10 mouse cellular contexts compared by ENCODE assay signal in the genomic region with DNA sequence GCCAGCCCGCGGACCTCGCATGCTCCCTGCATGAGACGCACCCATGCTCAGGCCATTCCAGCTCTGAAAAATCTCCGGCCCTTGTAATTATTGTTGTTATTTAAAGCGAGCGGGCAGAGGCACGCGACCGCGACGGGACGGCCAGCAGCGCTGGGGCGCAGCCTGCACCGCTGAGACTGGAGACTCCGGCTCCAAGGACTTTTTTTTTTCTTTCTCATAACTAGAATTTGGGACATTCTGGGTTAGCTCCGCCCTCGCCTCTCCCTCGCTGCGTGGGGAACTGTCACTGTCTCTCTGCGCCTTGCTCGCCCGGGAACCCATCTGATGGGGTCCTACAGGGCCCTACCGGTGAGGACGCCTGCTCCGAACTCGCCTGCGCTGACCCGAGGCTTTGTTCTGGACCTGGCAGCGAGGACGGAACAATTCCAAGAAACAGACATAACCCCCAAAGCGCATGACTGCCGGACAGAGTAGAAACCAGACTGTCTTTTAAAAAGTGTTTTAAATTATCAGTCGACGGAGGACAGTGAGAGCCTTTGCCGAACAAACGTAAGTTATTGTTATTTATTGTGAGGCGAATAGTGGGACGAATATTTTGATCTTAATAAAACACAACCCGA. TPM values are rescaled to one million over a fixed set of nuclear protein-coding genes. Genes with fewer than 3 reads are reported as not detected.
DNase-seq lines count a peak whose midpoint lies in the region; ATAC-seq and TF ChIP-seq lines count a peak whose summit lies in the region.
"Had no signal": no experiment of that assay in that cellular context is flagged by ENCODE, and none has a peak within 500 bp of the region (broad histone marks: within the 10 kb centered on the region; RNA-seq: fewer than 3 reads in every experiment).

No protein-coding gene starts in this region.

- no peak for ATAC-seq in heart, embryonic 15.5 days (replicated peaks; ENCODE audit: insufficient number of reproducible peaks, insufficient read depth, low FRiP score, low read depth)
- no peak for ATAC-seq in megakaryocyte-erythroid progenitor cell, adult 5-6 weeks (replicated peaks; ENCODE audit: low FRiP score, low TSS enrichment, poor library complexity, severe bottlenecking)

- H3K9me3 ChIP-seq in heart, embryonic 15.5 days (replicated peaks), result no peaks in the 10 kb centered on the region
- H3K9me3 ChIP-seq in limb, embryonic 10.5 days (replicated peaks), result no peaks in the 10 kb centered on the region

- 0 out of 2 replicates have a peak overlapping the region, but pooled peaks have one; percentile 7 for H3K9ac ChIP-seq in heart, embryonic 15.5 days

- DNase-seq in gastrocnemius, postnatal 10 days, result peak; percentile 14
- no peak for DNase-seq in gastrocnemius, adult 8-10 months (ENCODE audit: low spot score in 2 of 2)
- peak; percentile 74 for DNase-seq in limb, embryonic 10.5 days (ENCODE audit: low spot score)
- DNase-seq in retina, postnatal 1 day, result peak; percentile 41
- no peak for DNase-seq in frontal cortex, adult 2 months (ENCODE audit: extremely low spot score in 1 of 2, low spot score in 1 of 2)

- no peak for TF ChIP-seq CTCF in bone marrow macrophage, adult 2 months (IDR thresholded peaks at IDR 0.05; ENCODE audit: low read depth, low read length)

- H3K4me3 ChIP-seq in bone marrow macrophage, adult 2 months (ENCODE audit: insufficient read depth, low read length), result peak overlapping the region; percentile 36
- peak overlapping the region; percentile 56 for H3K4me3 ChIP-seq in heart, embryonic 15.5 days
- peak overlapping the region; percentile 37 for H3K4me3 ChIP-seq in limb, embryonic 10.5 days

- 8% methylated on average over 41 of the region's 41 CpGs for WGBS in heart, embryonic 15.5 days
- WGBS in limb, embryonic 10.5 days, result 5% methylated on average over 41 of the region's 41 CpGs

- H3K4me1 ChIP-seq in bone marrow macrophage, adult 2 months (ENCODE audit: control insufficient read depth, insufficient read depth, low read length), result no peaks in the 10 kb centered on the region; the same call in 1 of the 2 replicates
- peaks cover 54% of the 10 kb centered on the region for H3K4me1 ChIP-seq in heart, embryonic 15.5 days (replicated peaks)
- H3K4me1 ChIP-seq in limb, embryonic 10.5 days, result peaks cover 65% of the 10 kb centered on the region

- TF ChIP-seq POLR2A in bone marrow macrophage, adult 2 months (IDR thresholded peaks at IDR 0.05; ENCODE audit: borderline replicate concordance, low read depth, low read length), result no peak

- peaks cover 88% of the 10 kb centered on the region for H3K27me3 ChIP-seq in heart, embryonic 15.5 days
- peaks cover 100% of the 10 kb centered on the region for H3K27me3 ChIP-seq in limb, embryonic 10.5 days (ENCODE audit: low read depth, poor library complexity, severe bottlenecking)

- H3K27ac ChIP-seq in bone marrow macrophage, adult 2 months (ENCODE audit: insufficient read depth, low read depth, low read length), result no peak overlapping the region
- H3K27ac ChIP-seq in heart, embryonic 15.5 days, result no peak overlapping the region
- H3K27ac ChIP-seq in limb, embryonic 10.5 days, result no peak overlapping the region

- peak overlapping the region; percentile 60 for H3K4me2 ChIP-seq in heart, embryonic 15.5 days

- no peaks in the 10 kb centered on the region for H3K36me3 ChIP-seq in heart, embryonic 15.5 days
- no peaks in the 10 kb centered on the region for H3K36me3 ChIP-seq in limb, embryonic 10.5 days

RNA-seq across cellular contexts. Expression of gene Isl2, which starts 7.2 kb away (rescaled TPM):
- not detected for total RNA-seq in gastrocnemius, postnatal 10 days (2021)
- under 1 TPM in 1 of 4 experiments, not detected in 3; 0.41 TPM for total RNA-seq in gastrocnemius, adult 8-10 months (2022)
- not detected in 2 replicates for polyA plus RNA-seq in bone marrow macrophage, adult 2 months (2012; ENCODE audit: insufficient read depth, insufficient read length, missing spikeins)
- 0.08 and 0.86 TPM in 2 replicates for polyA plus RNA-seq in heart, embryonic 15.5 days (2015; fragmentation: Nextera tagmentation; extraction: Ambion mirVana)
- polyA plus RNA-seq in limb, embryonic 10.5 days (2016; fragmentation: Nextera tagmentation; extraction: Ambion mirVana), result 2.5 and 3.4 TPM in 2 replicates
- not detected in 2 replicates for total RNA-seq in megakaryocyte-erythroid progenitor cell, adult 5-6 weeks (2014; fragmentation: Nextera tagmentation)
- total RNA-seq in megakaryocyte-erythroid progenitor cell, adult 5-6 weeks (2017), result not detected in 2 replicates
- polyA plus RNA-seq in frontal cortex, adult 2 months (2012; rRNA removed), result not detected in 2 replicates
- total RNA-seq: common myeloid progenitor, adult 5-6 weeks; liver, adult 2 months had no signal
- polyA plus RNA-seq: liver, adult 2 months had no signal

RNA-seq across cellular contexts. Expression of gene Etfa, which starts 33.6 kb away (rescaled TPM):
- 100 to 1,000 TPM; 216 to 261 TPM for total RNA-seq in gastrocnemius, postnatal 10 days (2021)
- total RNA-seq in gastrocnemius, adult 8-10 months (2022), result 100 to 1,000 TPM; 216 to 259 (median 240) TPM
- 70.4 and 70.5 TPM in 2 replicates for polyA plus RNA-seq in bone marrow macrophage, adult 2 months (2012; ENCODE audit: insufficient read depth, insufficient read length, missing spikeins)
- polyA plus RNA-seq in heart, embryonic 15.5 days (2015; fragmentation: Nextera tagmentation; extraction: Ambion mirVana), result 339 and 435 TPM in 2 replicates
- polyA plus RNA-seq in limb, embryonic 10.5 days (2016; fragmentation: Nextera tagmentation; extraction: Ambion mirVana), result 147 and 170 TPM in 2 replicates
- 115 and 121 TPM in 2 replicates for total RNA-seq in megakaryocyte-erythroid progenitor cell, adult 5-6 weeks (2014; fragmentation: Nextera tagmentation)
- 72.0 and 72.8 TPM in 2 replicates for total RNA-seq in megakaryocyte-erythroid progenitor cell, adult 5-6 weeks (2017)
- polyA plus RNA-seq in frontal cortex, adult 2 months (2012; rRNA removed), result 37.7 and 48.5 TPM in 2 replicates

Comparison
In these comparisons a context has a peak if more than half of its experiments do, and no peak if none do; other contexts are left out.
1. DNase-seq: peak in gastrocnemius, postnatal 10 days (single experiment), limb, embryonic 10.5 days (single experiment) and retina, postnatal 1 day (single experiment); none in gastrocnemius, adult 8-10 months (0 of 2) and frontal cortex, adult 2 months (0 of 2).
2. Peak in every context shown above with its lines, with median percentiles within 50 percentile points of each other: H3K4me3 ChIP-seq.